Mouse (Mus musculus): ENCODE measurements around the gene Olfr1329. TPM values are rescaled to one million over a fixed set of nuclear protein-coding genes. Genes with fewer than 3 reads are reported as not detected.

Olfr1329 gene
- not detected in 2 replicates for polyA plus RNA-seq (2012; rRNA removed)

GRCm38 (mm10) chr4:118917365-118917764 is at the start of gene Olfr1329:
TSS of gene Olfr1329 (minus strand) at chr4:118917465.

DNA sequence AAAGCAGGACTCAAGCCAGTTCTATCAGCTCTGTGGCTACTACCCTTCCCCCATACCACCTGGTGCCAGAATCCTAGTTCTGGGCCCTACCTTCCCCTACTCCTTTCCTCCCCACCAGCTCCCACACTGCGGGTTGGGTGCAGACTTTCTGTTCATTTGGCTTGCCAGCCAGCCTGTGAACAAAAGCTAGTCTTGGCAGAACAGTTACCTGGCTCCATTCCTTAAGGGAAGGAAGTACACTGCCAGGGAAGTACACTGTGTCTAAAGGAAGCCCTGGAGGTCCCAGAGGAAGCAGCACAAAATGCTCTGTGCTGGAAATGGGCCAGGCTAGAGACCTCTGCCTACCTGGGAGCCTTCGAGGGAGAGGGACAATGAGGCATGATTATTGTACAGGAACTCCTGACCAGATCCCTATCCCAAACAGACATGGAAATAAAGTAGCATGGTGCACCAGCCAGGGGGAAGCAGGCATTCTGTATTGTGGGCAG is 43.9 kb upstream of the Olfr1329 start, which contains the start of gene Lao1:
TSS of gene Lao1 (plus strand) at position 438 of the 488 bp plus-strand sequence.

GRCm38 (mm10) chr4:118938512-118938911 is 21.2 kb upstream of the Olfr1329 start, which contains the start of gene Olfr1328:
TSS of gene Olfr1328 (minus strand) at chr4:118938612.

GRCm38 (mm10) chr4:118888297-118888696 is 29.0 kb downstream of the Olfr1329 start, which contains the start of gene Olfr1330:
TSS of gene Olfr1330 (plus strand) at chr4:118888597.

Other genes with a start within 250 kb of the Olfr1329 start
- not detected in 2 replicates for gene Olfr1342, start 224.7 kb downstream of the Olfr1329 start, polyA plus RNA-seq (2012; rRNA removed)
- gene Olfr1341, start 213.9 kb downstream of the Olfr1329 start, polyA plus RNA-seq (2012; rRNA removed) = not detected in 2 replicates
- gene Olfr1340, start 197.3 kb downstream of the Olfr1329 start, polyA plus RNA-seq (2012; rRNA removed) = not detected in 2 replicates
- not detected in 2 replicates for gene Olfr1339, start 185.3 kb downstream of the Olfr1329 start, polyA plus RNA-seq (2012; rRNA removed)
- gene Olfr1338, start 158.7 kb downstream of the Olfr1329 start, polyA plus RNA-seq (2012; rRNA removed) = not detected in 2 replicates
- gene Olfr1337, start 134.9 kb downstream of the Olfr1329 start, polyA plus RNA-seq (2012; rRNA removed) = not detected in 2 replicates
- gene Olfr1335, start 107.5 kb downstream of the Olfr1329 start, polyA plus RNA-seq (2012; rRNA removed) = not detected in 2 replicates
- gene Olfr1333, start 81.2 kb downstream of the Olfr1329 start, polyA plus RNA-seq (2012; rRNA removed) = not detected in 2 replicates
- not detected in 2 replicates for gene Olfr1331, start 52.8 kb downstream of the Olfr1329 start, polyA plus RNA-seq (2012; rRNA removed)
- gene Olfr1330, start 28.9 kb downstream of the Olfr1329 start, polyA plus RNA-seq (2012; rRNA removed) = not detected in 2 replicates
- not detected in 2 replicates for gene Olfr1328, start 21.1 kb upstream of the Olfr1329 start, polyA plus RNA-seq (2012; rRNA removed)
- gene Lao1, start 44.1 kb upstream of the Olfr1329 start, polyA plus RNA-seq (2012; rRNA removed) = 0.18 TPM in 2 replicates
- gene Slc2a1, start 191.2 kb upstream of the Olfr1329 start, polyA plus RNA-seq (2012; rRNA removed) = 82.8 and 83.3 TPM in 2 replicates

All from ovary, adult 2 months (tissue).